Mouse (Mus musculus) central nervous system, embryonic 11.5 days (tissue): ENCODE data around the gene Prl3a1. TPM values are rescaled to one million over a fixed set of nuclear protein-coding genes. Genes with fewer than 3 reads are reported as not detected.

ENCODE experiments used
- polyA plus RNA-seq: library from polyadenylated mRNA; depleted of rRNA; stranded (reverse); fragments of >200 nt; gene quantifications from 2 replicates; pipeline ENCODE4 v1.2.3, GENCODE M21; 2012; rRNA removed

The Prl3a1 gene
- polyA plus RNA-seq: not detected in 2 replicates

DNA sequence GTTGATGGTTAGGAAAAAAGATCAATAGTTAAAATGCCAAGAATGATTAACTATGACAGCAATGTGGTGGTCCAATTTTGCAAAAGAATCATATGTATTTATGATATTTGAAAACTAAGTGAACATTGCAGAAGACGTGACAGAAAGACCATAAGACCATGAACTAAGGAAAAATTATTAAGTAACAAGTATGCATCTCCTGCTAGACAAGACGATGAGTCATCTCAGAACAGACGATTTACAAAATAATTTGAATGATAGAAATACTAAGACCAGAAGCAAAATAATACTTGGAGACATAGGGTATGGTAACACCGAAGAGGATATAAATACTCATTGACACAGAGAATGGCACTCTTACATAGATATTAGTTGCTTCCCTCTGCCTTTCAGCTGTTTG, at the start of gene Prl3a1:
Gene Prl3a1, plus strand, starts transcription at position 301 of the 400 bp plus-strand sequence.

DNA sequence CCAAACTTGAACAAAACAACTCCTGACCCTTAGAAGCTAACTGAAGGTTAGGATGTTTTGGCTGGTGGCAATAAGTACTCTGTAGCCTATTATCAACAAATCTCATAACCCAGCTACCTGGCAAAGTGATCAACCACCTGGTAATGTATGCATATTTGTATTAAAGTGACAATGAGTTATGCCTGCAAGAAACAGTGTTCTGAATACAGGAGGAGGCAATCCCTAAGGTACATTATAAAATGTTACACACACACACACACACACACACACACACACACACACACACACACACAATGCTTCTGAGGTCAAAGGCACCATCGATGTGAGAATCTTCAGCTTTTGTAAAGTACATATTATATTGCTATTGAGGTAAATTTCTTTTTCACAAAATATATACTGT, 17.7 kb upstream of the Prl3a1 start, which contains the start of gene Prl3b1:
Gene Prl3b1, plus strand, starts transcription at position 301 of the 400 bp plus-strand sequence.

DNA sequence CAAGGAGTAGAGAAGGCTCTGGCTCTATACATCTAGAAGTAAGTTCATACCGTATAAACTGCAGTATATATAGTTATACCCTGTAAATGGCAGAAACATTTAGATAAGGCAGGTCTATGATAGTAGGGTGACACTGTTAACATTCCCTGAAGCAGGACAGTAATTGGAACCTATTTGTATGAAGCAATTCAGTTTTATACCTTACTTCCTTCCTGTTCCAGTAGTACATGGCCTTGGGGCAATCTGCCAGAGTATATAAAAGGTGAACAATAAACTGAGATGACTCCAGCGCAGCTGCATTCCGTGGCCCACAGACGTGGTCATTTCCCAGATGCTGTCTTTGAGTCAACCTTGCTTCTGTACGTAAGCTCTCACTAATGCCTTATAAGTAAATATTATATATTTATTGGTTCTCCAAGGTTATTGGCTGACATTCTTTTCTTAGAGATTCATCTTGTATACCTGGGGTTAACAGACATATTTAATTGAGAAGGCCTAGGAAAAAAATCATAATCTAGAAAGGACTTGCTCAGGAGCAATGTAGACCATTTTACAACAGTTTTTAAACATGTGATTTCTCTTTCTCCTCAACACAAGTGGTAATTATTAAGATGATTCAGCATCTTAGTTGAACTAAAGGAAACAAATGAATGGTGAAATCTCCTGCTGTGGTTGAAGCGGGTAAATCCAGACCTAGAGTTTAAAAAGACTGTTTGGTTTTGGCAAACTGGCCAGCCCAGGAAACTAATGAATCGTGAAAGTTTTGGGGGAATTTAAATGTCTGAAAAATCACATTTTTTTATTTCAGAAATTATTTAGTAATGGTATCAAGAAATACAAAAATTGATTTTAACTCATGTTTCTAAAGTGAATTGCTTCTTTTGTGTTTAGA, 53.3 kb downstream of the Prl3a1 start, which contains the start of gene Prl6a1:
Gene Prl6a1, plus strand, starts transcription at position 294 of the 892 bp plus-strand sequence.

Other genes starting within 250 kb of the Prl3a1 start
- gene Prl, start 201.9 kb upstream of the Prl3a1 start, polyA plus RNA-seq: not detected in 2 replicates
- not detected in 2 replicates for gene Prl3d1, start 165.2 kb upstream of the Prl3a1 start, polyA plus RNA-seq
- not detected in 2 replicates for gene Prl3d2, start 137.7 kb upstream of the Prl3a1 start, polyA plus RNA-seq
- not detected in 2 replicates for gene Prl3d3, start 102.6 kb upstream of the Prl3a1 start, polyA plus RNA-seq
- not detected in 2 replicates for gene Prl3c1, start 62.8 kb upstream of the Prl3a1 start, polyA plus RNA-seq
- 0.65 and 2.2 TPM in 2 replicates for gene Prl3b1, start 17.6 kb upstream of the Prl3a1 start, polyA plus RNA-seq
- not detected in 2 replicates for gene Prl6a1, start 53.2 kb downstream of the Prl3a1 start, polyA plus RNA-seq
- gene Prl8a2, start 86.2 kb downstream of the Prl3a1 start, polyA plus RNA-seq: 1.0 TPM in 1 of 2 replicates, not detected in the other
- gene Prl2b1, start 131.4 kb downstream of the Prl3a1 start, polyA plus RNA-seq: 0.34 TPM in 1 of 2 replicates, not detected in the other
- 0.11 TPM in 1 of 2 replicates, not detected in the other for gene Prl8a6, start 179.3 kb downstream of the Prl3a1 start, polyA plus RNA-seq